Mouse (Mus musculus): ENCODE results near the gene Ppat. TPM values are rescaled to one million over a fixed set of nuclear protein-coding genes. Genes with fewer than 3 reads are reported as not detected.

The Ppat gene
- polyA plus RNA-seq, 1 experiment, result 6.9 TPM

DNA sequence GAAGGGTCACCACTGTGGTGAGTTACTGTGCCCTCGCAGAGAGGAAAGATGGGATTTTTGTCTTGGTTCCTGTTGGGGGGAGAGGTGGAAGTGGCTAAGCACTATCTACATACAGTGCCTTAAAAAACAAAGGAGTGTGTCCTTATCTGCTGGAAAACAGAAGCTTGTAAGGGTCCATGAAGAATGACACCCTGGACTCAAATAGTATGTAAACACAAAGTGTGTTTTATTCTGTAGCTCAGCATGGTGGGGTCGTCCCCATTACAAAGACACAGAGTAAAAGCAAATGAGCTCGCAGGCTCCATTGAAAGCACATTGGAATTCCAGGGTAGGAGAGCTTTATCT lies 45.3 kb downstream of the Ppat start:
- TF ChIP-seq TCF3 (IDR thresholded peaks at IDR 0.05; ENCODE audit: insufficient read length, low read depth), result no peak
- no peak for TF ChIP-seq POLR2AphosphoS2 (IDR thresholded peaks at IDR 0.05; ENCODE audit: insufficient read length, low read depth)
- no peak for TF ChIP-seq REST (IDR thresholded peaks at IDR 0.05; ENCODE audit: insufficient read depth, insufficient read length)
- no peak for TF ChIP-seq CEBPB (IDR thresholded peaks at IDR 0.05; ENCODE audit: insufficient read depth, poor library complexity, severe bottlenecking)
- TF ChIP-seq SRF (IDR thresholded peaks at IDR 0.05; ENCODE audit: control insufficient read depth, insufficient read length, low read depth), result no peak
- no peak for TF ChIP-seq POLR2A (IDR thresholded peaks at IDR 0.05; ENCODE audit: insufficient read length, low read depth)
- no peak for TF ChIP-seq USF1 (IDR thresholded peaks at IDR 0.05; ENCODE audit: low read depth)
- TF ChIP-seq MYOD1 (IDR thresholded peaks at IDR 0.05; ENCODE audit: control insufficient read depth in 1 of 3, insufficient read length in 2 of 3, low read depth in 2 of 3), result no peak
- TF ChIP-seq MAX (IDR thresholded peaks at IDR 0.05; ENCODE audit: low read depth), result no peak
- no peak for TF ChIP-seq MYOG (IDR thresholded peaks at IDR 0.05; ENCODE audit: control insufficient read depth in 1 of 3, insufficient read depth in 1 of 3, insufficient read length in 2 of 3, low read depth in 2 of 3)
- no peak for TF ChIP-seq TCF12 (IDR thresholded peaks at IDR 0.05; ENCODE audit: insufficient read depth, poor library complexity, severe bottlenecking)
- no peak for TF ChIP-seq E2F4 (IDR thresholded peaks at IDR 0.05; ENCODE audit: insufficient read depth)
- Histone ChIP-seq H3K4me3 (peak overlapping the region; percentile 93), H3K27me3 (ENCODE audit: control insufficient read depth, insufficient read depth, insufficient read length) (no peaks in the 10 kb centered on the region)

DNA sequence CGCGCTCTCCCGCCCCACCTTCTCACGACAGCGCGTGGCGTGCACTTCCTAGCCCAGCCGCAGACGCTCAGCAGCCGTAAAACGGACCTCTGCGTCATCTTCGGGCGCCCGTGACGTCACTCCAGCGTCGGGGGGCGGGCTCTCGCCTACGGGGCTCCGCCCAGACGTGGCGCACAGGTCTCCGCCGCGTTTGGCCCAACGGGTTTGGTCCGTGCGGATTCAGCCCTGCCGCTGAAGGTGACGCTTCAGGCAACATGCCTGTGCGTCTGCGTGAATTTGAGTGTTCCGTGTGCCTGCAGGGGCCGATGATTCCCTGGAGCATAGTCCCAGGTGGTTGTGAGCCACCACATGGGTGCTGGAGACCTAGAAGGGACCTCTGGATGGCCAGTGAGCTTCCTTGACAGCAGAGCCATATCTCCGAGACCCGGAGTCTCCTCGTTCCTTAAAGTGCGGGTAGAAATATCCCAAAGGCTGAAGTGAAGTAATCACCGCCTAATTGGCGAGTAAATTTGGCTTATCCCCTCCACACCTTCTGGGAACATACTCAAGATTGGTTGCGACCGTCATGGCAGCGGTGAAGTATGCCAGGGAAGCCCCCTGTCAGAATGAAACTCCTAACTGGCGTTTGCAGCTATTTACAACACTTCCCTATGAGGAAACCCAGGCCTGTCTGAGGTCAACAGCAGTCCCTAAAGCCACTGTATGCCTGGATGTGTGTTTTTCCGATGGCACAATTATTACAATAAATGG lies 45.8 kb downstream of the Ppat start, which contains the start of gene Aasdh:
Gene Aasdh (minus strand): TSS at position 110 of the 750 bp plus-strand sequence.
- Histone ChIP-seq H3K36me3 (ENCODE audit: control insufficient read depth, insufficient read depth) (no peaks in the 10 kb centered on the region), H3ac (ENCODE audit: control insufficient read depth, insufficient read length) (peak within 1 kb of the TSS; percentile 31), H3K4me2 (ENCODE audit: low read depth) (peak within 1 kb of the TSS; percentile 95), H3K4me3 (peak within 1 kb of the TSS; percentile 93), H3K27me3 (ENCODE audit: control insufficient read depth, insufficient read depth, insufficient read length) (no peaks in the 10 kb centered on the region), H3K79me2 (ENCODE audit: control insufficient read depth, insufficient read depth) (no peaks in the 10 kb centered on the region)
- TF ChIP-seq CEBPB (IDR thresholded peaks at IDR 0.05; ENCODE audit: insufficient read depth, poor library complexity, severe bottlenecking) (no peak), SRF (IDR thresholded peaks at IDR 0.05; ENCODE audit: control insufficient read depth, insufficient read length, low read depth) (peak; percentile 88), MYOG (IDR thresholded peaks at IDR 0.05; ENCODE audit: control insufficient read depth in 1 of 3, insufficient read depth in 1 of 3, insufficient read length in 2 of 3, low read depth in 2 of 3) (peak in 1 of 3 experiments; percentile 58), MAX (IDR thresholded peaks at IDR 0.05; ENCODE audit: low read depth) (no peak), TCF3 (IDR thresholded peaks at IDR 0.05; ENCODE audit: insufficient read length, low read depth) (no peak), POLR2AphosphoS2 (IDR thresholded peaks at IDR 0.05; ENCODE audit: insufficient read length, low read depth) (peak; percentile 99), POLR2A (IDR thresholded peaks at IDR 0.05; ENCODE audit: insufficient read length, low read depth) (peak; percentile 98), MYOD1 (IDR thresholded peaks at IDR 0.05; ENCODE audit: control insufficient read depth in 1 of 3, insufficient read length in 2 of 3, low read depth in 2 of 3) (peak in 1 of 3 experiments; percentile 41)

More for the DNA sequence above, 45.3 kb downstream of the Ppat start:
- Histone ChIP-seq H3K4me2 (ENCODE audit: low read depth) (peak overlapping the region; percentile 95), H3K36me3 (ENCODE audit: control insufficient read depth, insufficient read depth) (no peaks in the 10 kb centered on the region), H3K79me2 (ENCODE audit: control insufficient read depth, insufficient read depth) (no peaks in the 10 kb centered on the region), H3ac (ENCODE audit: control insufficient read depth, insufficient read length) (peak overlapping the region; percentile 31)

DNA sequence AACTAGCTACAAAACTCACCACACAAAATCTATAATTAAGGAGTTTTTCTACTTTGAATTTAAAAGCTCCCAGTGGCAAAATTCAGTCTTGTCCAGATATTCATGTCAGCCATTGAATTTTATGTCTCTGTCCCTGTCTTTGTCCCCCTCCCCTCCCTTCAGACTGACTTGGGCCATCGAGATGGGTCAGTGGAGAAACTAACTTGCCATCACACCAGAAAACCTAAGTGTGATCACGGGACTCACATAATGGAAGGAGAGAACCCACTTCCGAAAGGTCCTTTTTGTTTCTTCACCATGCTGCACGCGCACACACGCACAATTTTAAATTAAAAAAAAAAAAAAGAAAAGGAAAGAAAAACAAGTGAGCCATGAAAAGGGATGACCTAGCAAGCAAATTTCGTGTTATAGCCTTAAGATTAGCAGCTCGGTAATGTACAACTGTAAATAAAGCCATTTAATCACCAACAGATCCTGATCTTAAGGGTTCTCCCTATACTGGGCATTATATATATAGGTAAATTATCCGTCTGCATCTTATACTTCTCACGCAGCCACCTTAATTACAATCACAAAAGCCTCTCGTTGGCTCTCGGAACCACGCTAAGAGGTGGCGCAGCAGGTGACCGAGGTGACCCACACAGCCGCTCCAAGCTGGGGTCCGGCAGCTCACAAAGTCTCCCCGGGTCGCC lies 46.5 kb downstream of the Ppat start:
- no peak for TF ChIP-seq REST (IDR thresholded peaks at IDR 0.05; ENCODE audit: insufficient read depth, insufficient read length)
- TF ChIP-seq POLR2AphosphoS2 (IDR thresholded peaks at IDR 0.05; ENCODE audit: insufficient read length, low read depth), result no peak
- no peak for TF ChIP-seq TCF12 (IDR thresholded peaks at IDR 0.05; ENCODE audit: insufficient read depth, poor library complexity, severe bottlenecking)
- no peak for TF ChIP-seq MYOG (IDR thresholded peaks at IDR 0.05; ENCODE audit: control insufficient read depth in 1 of 3, insufficient read depth in 1 of 3, insufficient read length in 2 of 3, low read depth in 2 of 3)
- no peak for TF ChIP-seq E2F4 (IDR thresholded peaks at IDR 0.05; ENCODE audit: insufficient read depth)
- no peak for TF ChIP-seq TCF3 (IDR thresholded peaks at IDR 0.05; ENCODE audit: insufficient read length, low read depth)
- no peak for TF ChIP-seq USF1 (IDR thresholded peaks at IDR 0.05; ENCODE audit: low read depth)
- TF ChIP-seq MYOD1 (IDR thresholded peaks at IDR 0.05; ENCODE audit: control insufficient read depth in 1 of 3, insufficient read length in 2 of 3, low read depth in 2 of 3), result no peak
- no peak for TF ChIP-seq SRF (IDR thresholded peaks at IDR 0.05; ENCODE audit: control insufficient read depth, insufficient read length, low read depth)
- no peak for TF ChIP-seq POLR2A (IDR thresholded peaks at IDR 0.05; ENCODE audit: insufficient read length, low read depth)
- TF ChIP-seq MAX (IDR thresholded peaks at IDR 0.05; ENCODE audit: low read depth), result no peak
- Histone ChIP-seq H3K36me3 (ENCODE audit: control insufficient read depth, insufficient read depth) (no peaks in the 10 kb centered on the region), H3ac (ENCODE audit: control insufficient read depth, insufficient read length) (peak overlapping the region; percentile 31), H3K4me3 (peak overlapping the region; percentile 93), H3K79me2 (ENCODE audit: control insufficient read depth, insufficient read depth) (no peaks in the 10 kb centered on the region), H3K4me2 (ENCODE audit: low read depth) (peak overlapping the region; percentile 81), H3K27me3 (ENCODE audit: control insufficient read depth, insufficient read depth, insufficient read length) (no peaks in the 10 kb centered on the region)

DNA sequence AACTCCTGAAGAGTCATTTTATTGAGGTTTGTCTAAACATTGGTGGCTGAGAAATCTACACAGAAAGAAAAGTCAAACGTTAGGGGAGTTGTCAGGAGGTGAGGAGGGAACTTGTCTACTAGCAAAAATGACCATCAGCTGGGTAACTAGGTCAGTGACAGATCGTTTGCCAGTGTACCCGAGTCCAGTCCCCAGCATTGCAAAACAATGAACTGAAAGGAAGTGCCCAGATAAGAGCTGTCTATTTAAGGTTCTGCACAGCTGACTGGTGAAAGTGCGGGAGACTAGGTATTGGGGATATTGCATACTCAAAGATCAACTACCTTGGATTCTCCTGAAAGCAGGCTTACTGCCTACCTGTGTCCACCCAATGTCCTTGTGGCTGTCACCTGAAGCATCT lies 49.2 kb downstream of the Ppat start:
- no peaks in the 10 kb centered on the region for H3K36me3 ChIP-seq (ENCODE audit: control insufficient read depth, insufficient read depth)
- H3K4me3 ChIP-seq, result no peak overlapping the region
- no peak overlapping the region for H3K4me2 ChIP-seq (ENCODE audit: low read depth)
- no peak overlapping the region for H3ac ChIP-seq (ENCODE audit: control insufficient read depth, insufficient read length)
- H3K27me3 ChIP-seq (ENCODE audit: control insufficient read depth, insufficient read depth, insufficient read length), result no peaks in the 10 kb centered on the region
- H3K79me2 ChIP-seq (ENCODE audit: control insufficient read depth, insufficient read depth), result no peaks in the 10 kb centered on the region
- TF ChIP-seq SRF (IDR thresholded peaks at IDR 0.05; ENCODE audit: control insufficient read depth, insufficient read length, low read depth) (no peak), POLR2A (IDR thresholded peaks at IDR 0.05; ENCODE audit: insufficient read length, low read depth) (no peak), POLR2AphosphoS2 (IDR thresholded peaks at IDR 0.05; ENCODE audit: insufficient read length, low read depth) (no peak), CEBPB (IDR thresholded peaks at IDR 0.05; ENCODE audit: insufficient read depth, poor library complexity, severe bottlenecking) (no peak), TCF3 (IDR thresholded peaks at IDR 0.05; ENCODE audit: insufficient read length, low read depth) (no peak), USF1 (IDR thresholded peaks at IDR 0.05; ENCODE audit: low read depth) (no peak), MAX (IDR thresholded peaks at IDR 0.05; ENCODE audit: low read depth) (no peak), REST (IDR thresholded peaks at IDR 0.05; ENCODE audit: insufficient read depth, insufficient read length) (no peak), TCF12 (IDR thresholded peaks at IDR 0.05; ENCODE audit: insufficient read depth, poor library complexity, severe bottlenecking) (no peak), MYOG (IDR thresholded peaks at IDR 0.05; ENCODE audit: control insufficient read depth in 1 of 3, insufficient read depth in 1 of 3, insufficient read length in 2 of 3, low read depth in 2 of 3) (no peak), MYOD1 (IDR thresholded peaks at IDR 0.05; ENCODE audit: control insufficient read depth in 1 of 3, insufficient read length in 2 of 3, low read depth in 2 of 3) (no peak), E2F4 (IDR thresholded peaks at IDR 0.05; ENCODE audit: insufficient read depth) (no peak)
